Mouse (Mus musculus) heart, adult 2 months (tissue): ENCODE measurements at regions not wholly inside any gene's neighbourhood (a gene's known extent, or its start where the extent isn't known, plus 50 kb on each side); places are given as distances from the start of the nearest gene placed in this dataset.
A peak's percentile ranks its signal among the peaks of the same experiment; 100 is the strongest.

Experiments
- DNase-seq, 2 experiments: peaks; one replicate each; pipeline ENCODE4 v3.0.0; 2021
- H3K27ac ChIP-seq: fragments of 200-600 bp; 2 replicates; pipeline ENCODE4 v1.8.1; 2022
- H3K27me3 ChIP-seq: fragments of 200-500 bp; 2 replicates; pipeline ENCODE4 v1.6.1; 2012; ENCODE audit warnings: mild to moderate bottlenecking, low read length, inconsistent platforms, mixed read lengths; ENCODE audit not compliant: control insufficient read depth, insufficient read depth
- H3K36me3 ChIP-seq: fragments of 200-500 bp; 2 replicates; pipeline ENCODE4 v1.6.1; 2012; ENCODE audit warnings: low read length, inconsistent platforms; ENCODE audit not compliant: control insufficient read depth, insufficient read depth
- H3K4me1 ChIP-seq: fragments of 200-500 bp; 2 replicates; pipeline ENCODE4 v1.6.1; 2011; ENCODE audit warnings: low read length; ENCODE audit not compliant: control insufficient read depth, insufficient read depth
- H3K4me3 ChIP-seq: fragments of 200-600 bp; 2 replicates; pipeline ENCODE4 v1.8.1; 2022
- H3K79me2 ChIP-seq: fragments of 200-500 bp; replicated peaks from 2 replicates; pipeline ENCODE4 v1.6.1; 2012; ENCODE audit warnings: mild to moderate bottlenecking, inconsistent platforms, low read length, moderate library complexity, mixed read lengths; ENCODE audit not compliant: control insufficient read depth, insufficient read depth
- H3K9ac ChIP-seq: fragments of 200-500 bp; 2 replicates; pipeline ENCODE4 v1.6.1; 2012; ENCODE audit warnings: low read depth, mild to moderate bottlenecking, control low read depth, inconsistent platforms, low read length, mixed read lengths
- CTCF ChIP-seq: fragments of 200-600 bp; IDR thresholded peaks from 2 replicates; pipeline ENCODE4 v1.8.1; 2022; ENCODE audit warnings: antibody characterized with exemption, mild to moderate bottlenecking, moderate library complexity
- EP300 ChIP-seq: fragments of 200-500 bp; IDR thresholded peaks from 2 replicates; pipeline ENCODE4 v1.6.1; 2011; ENCODE audit warnings: low read depth, low read length, control low read depth; ENCODE audit not compliant: insufficient read depth
- POLR2A ChIP-seq: fragments of 200-500 bp; IDR thresholded peaks from 2 replicates; pipeline ENCODE4 v1.6.1; 2011; ENCODE audit warnings: mild to moderate bottlenecking, low read depth, low read length, control low read depth; ENCODE audit not compliant: insufficient read depth
- WGBS: fragments of 180-500 bp; shearing (Covaris S2); methylation state at CpG from one replicate; pipeline ENCODE4 v1.1.7; 2018; 5-methylcytosine and 5-hydroxymethylcytosine counted together
- intact Hi-C: fragments of 180-260 bp; cut with DNase I; formaldehyde crosslinking; loops from one replicate; pipeline ENCODE4 v1.15.1; 2025

DNA sequence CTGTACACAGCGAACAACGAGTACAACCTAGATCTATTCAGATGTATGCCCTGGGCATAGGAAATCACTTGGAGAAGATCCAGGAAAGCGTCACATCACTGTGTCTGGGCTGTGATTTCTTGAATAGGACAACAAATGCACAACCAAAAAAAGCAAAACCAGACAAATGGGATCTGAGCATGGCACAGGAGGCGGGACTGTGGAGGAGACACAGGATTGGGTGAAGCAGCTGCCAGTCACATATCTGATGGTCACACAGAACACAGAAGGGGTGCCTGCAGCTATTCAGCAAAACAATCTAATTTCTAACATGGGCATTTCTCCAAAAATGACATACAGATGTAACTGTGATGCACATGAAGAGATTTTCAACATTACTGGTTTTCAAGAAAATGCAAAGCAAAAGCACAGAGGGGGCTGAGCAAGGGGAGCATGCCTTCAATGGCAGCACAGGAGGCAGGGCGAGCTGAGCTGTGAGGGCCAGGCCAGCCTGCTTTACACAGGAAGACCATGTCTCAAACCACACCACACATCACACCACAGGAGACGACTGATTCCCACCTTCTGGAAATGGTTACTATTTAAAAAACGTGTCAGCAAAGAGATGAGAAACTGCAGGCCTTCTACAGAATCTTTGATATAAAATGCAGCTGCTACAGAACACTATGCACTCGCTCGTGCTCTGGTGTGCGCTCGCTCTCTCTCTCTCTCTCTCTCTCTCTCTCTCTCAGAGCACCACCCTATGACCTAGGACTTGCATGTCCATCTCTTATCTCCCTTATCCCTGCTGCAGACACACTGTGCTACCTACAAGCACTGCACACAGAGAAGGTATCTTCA, 175.2 kb upstream of the Klf14 start:
- no peak for DNase-seq
- Histone ChIP-seq H3K27ac (no peak overlapping the region), H3K9ac (no peak overlapping the region), H3K79me2 (peaks cover 6% of the 10 kb centered on the region), H3K36me3 (peaks cover 11% of the 10 kb centered on the region), H3K4me1 (peaks cover 14% of the 10 kb centered on the region), H3K4me3 (no peak overlapping the region), H3K27me3 (no peaks in the 10 kb centered on the region)
- intact Hi-C loops, result no loop called here
- TF ChIP-seq CTCF (no peak), POLR2A (no peak), EP300 (no peak)
- 75% methylated on average over 11 of the region's 11 CpGs for WGBS

- H3K79me2 ChIP-seq, result peaks cover 6% of the 10 kb centered on the region
- no peak overlapping the region for H3K4me3 ChIP-seq
- H3K36me3 ChIP-seq, result peaks cover 11% of the 10 kb centered on the region
- peaks cover 14% of the 10 kb centered on the region for H3K4me1 ChIP-seq
- intact Hi-C loops, result no loop called here
- WGBS, result 71% methylated on average over 8 of the region's 8 CpGs
- DNase-seq, result no peak
- H3K27me3 ChIP-seq, result no peaks in the 10 kb centered on the region
- no peak for TF ChIP-seq POLR2A
- no peak for TF ChIP-seq CTCF
- no peak for TF ChIP-seq EP300
- H3K27ac ChIP-seq, result no peak overlapping the region
- H3K9ac ChIP-seq, result no peak overlapping the region
Measured at GRCm38 (mm10) chr6:31134736-31135077, 175.8 kb upstream of the Klf14 start.

DNA sequence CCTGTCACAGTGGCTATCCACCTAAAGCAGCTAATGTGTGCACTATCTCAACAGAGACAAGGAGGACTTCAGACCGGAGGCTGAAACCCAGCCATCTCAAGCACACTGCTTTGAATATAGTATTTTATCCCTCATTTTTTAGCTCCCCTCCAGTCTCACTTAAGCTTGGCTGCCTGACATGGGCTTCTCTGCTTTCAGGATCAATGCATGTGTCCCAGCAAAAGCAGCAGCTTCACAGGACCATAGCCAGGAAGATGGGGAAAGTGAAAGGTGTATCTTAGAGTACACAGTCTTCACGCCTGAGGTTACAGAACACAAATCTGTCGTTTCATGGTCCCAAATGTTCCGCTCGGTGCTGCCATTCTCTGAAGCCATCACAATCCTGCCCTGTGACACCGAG, 176.7 kb upstream of the Klf14 start:
- no peak overlapping the region for H3K4me3 ChIP-seq
- TF ChIP-seq POLR2A, result no peak
- no peak for TF ChIP-seq EP300
- no peak for TF ChIP-seq CTCF
- intact Hi-C loops, result no loop called here
- H3K27me3 ChIP-seq, result no peaks in the 10 kb centered on the region
- no peak overlapping the region for H3K27ac ChIP-seq
- peaks cover 3% of the 10 kb centered on the region; the same call in 1 of the 2 replicates for H3K79me2 ChIP-seq
- no peak for DNase-seq
- 87% methylated on average over 6 of the region's 6 CpGs for WGBS
- no peak overlapping the region for H3K9ac ChIP-seq
- H3K36me3 ChIP-seq, result peaks cover 11% of the 10 kb centered on the region
- H3K4me1 ChIP-seq, result peaks cover 16% of the 10 kb centered on the region

DNA sequence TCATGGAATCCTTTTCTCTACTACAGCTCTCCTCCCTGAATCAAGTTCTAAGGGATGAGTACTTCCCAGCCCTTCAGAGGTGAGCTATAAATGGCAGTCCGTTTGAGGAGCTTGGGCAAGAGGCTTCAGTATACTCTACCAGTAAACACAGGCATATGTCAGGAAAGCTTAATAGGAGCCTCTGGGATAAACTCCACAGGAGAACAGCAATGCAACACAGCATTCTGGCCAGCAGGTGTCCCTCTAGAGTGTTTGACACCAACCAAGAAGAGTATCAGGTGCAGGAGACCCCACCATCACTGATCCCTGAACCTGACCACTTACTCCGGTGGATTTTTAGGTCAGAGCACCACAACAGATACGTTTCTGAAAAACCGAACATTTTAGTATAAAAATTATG, 178.0 kb upstream of the Klf14 start:
- intact Hi-C loops, result no loop called here
- WGBS, result 59% methylated on average over 4 of the region's 4 CpGs
- H3K4me3 ChIP-seq, result no peak overlapping the region
- TF ChIP-seq CTCF (peak; percentile 80), POLR2A (no peak)
- H3K27me3 ChIP-seq, result no peaks in the 10 kb centered on the region
- H3K79me2 ChIP-seq, result 0 out of 2 replicates have a peak, but pooled peaks cover 2% of the 10 kb centered on the region
- no peak overlapping the region for H3K9ac ChIP-seq
- H3K4me1 ChIP-seq, result peaks cover 25% of the 10 kb centered on the region
- H3K36me3 ChIP-seq, result peaks cover 11% of the 10 kb centered on the region
- H3K27ac ChIP-seq, result peak overlapping the region; percentile 46; the same call in 1 of the 2 replicates
- DNase-seq, result peak; percentile 55 to 65

GRCm38 (mm10) chr6:31137351-31137750, 178.5 kb upstream of the Klf14 start:
- 46% methylated on average over 8 of the region's 8 CpGs for WGBS
- H3K27ac ChIP-seq, result peak overlapping the region; percentile 46; the same call in 1 of the 2 replicates
- DNase-seq, result peak in 1 of 2 experiments; percentile 76
- no peak overlapping the region for H3K4me3 ChIP-seq
- H3K27me3 ChIP-seq, result no peaks in the 10 kb centered on the region
- H3K4me1 ChIP-seq, result peaks cover 25% of the 10 kb centered on the region
- 0 out of 2 replicates have a peak, but pooled peaks cover 2% of the 10 kb centered on the region for H3K79me2 ChIP-seq
- no peak overlapping the region for H3K9ac ChIP-seq
- intact Hi-C loops, result no loop called here
- peaks cover 9% of the 10 kb centered on the region for H3K36me3 ChIP-seq
- TF ChIP-seq POLR2A (no peak), EP300 (peak; percentile 76; the same call in 1 of the 2 replicates)

DNA sequence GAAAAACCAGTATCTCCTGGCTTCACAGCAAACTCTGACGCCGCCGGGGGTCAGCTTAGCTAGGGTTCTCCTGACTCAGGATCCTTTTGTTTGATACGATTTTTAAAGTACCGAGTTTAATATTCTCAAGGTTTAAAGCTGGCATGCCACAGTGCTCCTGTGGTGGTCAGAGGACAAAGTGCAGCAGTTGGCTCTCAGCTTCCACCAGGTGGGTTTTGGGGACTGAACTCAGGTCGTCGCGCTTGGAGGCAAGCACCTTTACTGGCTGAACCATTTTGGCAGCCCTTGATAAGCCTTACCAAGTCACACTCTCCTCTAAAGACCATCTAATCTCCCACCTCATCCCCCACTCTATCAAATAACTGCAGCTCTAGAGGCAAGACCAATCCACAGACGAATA, 181.1 kb upstream of the Klf14 start:
- intact Hi-C loops, result no loop called here
- Histone ChIP-seq H3K27ac (no peak overlapping the region), H3K27me3 (no peaks in the 10 kb centered on the region), H3K36me3 (0 out of 2 replicates have a peak, but pooled peaks cover 2% of the 10 kb centered on the region), H3K9ac (no peak overlapping the region), H3K79me2 (peaks cover 6% of the 10 kb centered on the region), H3K4me1 (peaks cover 20% of the 10 kb centered on the region), H3K4me3 (no peak overlapping the region)
- DNase-seq, result no peak
- 88% methylated on average over 9 of the region's 9 CpGs for WGBS
- TF ChIP-seq POLR2A (no peak), CTCF (no peak), EP300 (no peak)
